22 mouse cellular contexts compared by ENCODE assay signal in the genomic region with DNA sequence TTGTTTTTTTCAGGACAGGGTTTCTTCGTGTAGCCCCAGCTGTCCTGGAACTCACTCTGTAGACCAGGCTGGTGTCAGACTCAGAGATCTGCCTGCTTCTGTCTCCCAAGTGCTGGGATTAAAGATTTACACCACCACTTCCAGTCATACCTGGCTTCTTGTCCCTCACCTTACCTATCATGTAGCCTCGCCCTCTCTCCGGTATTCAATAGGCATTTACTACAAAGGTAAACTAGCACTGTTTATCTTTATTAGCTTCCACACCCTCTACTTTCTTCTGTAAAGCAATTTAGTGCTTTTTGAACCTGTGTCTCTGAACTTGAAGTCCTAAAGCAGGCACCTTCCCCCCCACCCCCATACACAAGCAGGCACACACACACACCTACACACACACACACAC. TPM values are rescaled to one million over a fixed set of nuclear protein-coding genes. Genes with fewer than 3 reads are reported as not detected.
DNase-seq lines count a peak whose midpoint lies in the region; ATAC-seq and TF ChIP-seq lines count a peak whose summit lies in the region.
"Had no signal": no experiment of that assay in that cellular context is flagged by ENCODE, and none has a peak within 500 bp of the region (broad histone marks: within the 10 kb centered on the region; RNA-seq: fewer than 3 reads in every experiment).

No protein-coding gene starts in this region.

- no peak overlapping the region for H3K4me2 ChIP-seq in intestine, embryonic 14.5 days (ENCODE audit: low read length)
- no peak overlapping the region for H3K4me2 ChIP-seq in intestine, embryonic 16.5 days (ENCODE audit: low read depth, low read length)
- H3K4me2 ChIP-seq: embryonic facial prominence, embryonic 13.5 days; embryonic facial prominence, embryonic 15.5 days; forebrain, embryonic 12.5 days had no signal

- H3K4me3 ChIP-seq in intestine, embryonic 14.5 days (ENCODE audit: low read depth, low read length) = no peak overlapping the region
- H3K4me3 ChIP-seq in intestine, embryonic 16.5 days (ENCODE audit: low read length) = no peak overlapping the region
- H3K4me3 ChIP-seq in small intestine, adult 2 months (ENCODE audit: low read depth, low read length) = no peak overlapping the region
- H3K4me3 ChIP-seq: embryonic facial prominence, embryonic 13.5 days; embryonic facial prominence, embryonic 15.5 days; erythroblast, embryonic 14.5 days; forebrain, embryonic 10.5 days; forebrain, embryonic 12.5 days had no signal

- H3K9me3 ChIP-seq in intestine, embryonic 14.5 days (ENCODE audit: control insufficient read depth, low read length) = no peaks in the 10 kb centered on the region
- H3K9me3 ChIP-seq in intestine, embryonic 16.5 days (ENCODE audit: control insufficient read depth, low read length) = no peaks in the 10 kb centered on the region
- H3K9me3 ChIP-seq: embryonic facial prominence, embryonic 13.5 days; embryonic facial prominence, embryonic 15.5 days; forebrain, embryonic 10.5 days; forebrain, embryonic 12.5 days; G1E had no signal

- intact Hi-C loops in heart, postnatal 10 days (cut with DNase I) = loop anchor here (1.0 to 5.0 kb wide), 3 partner anchors 97 to 394 kb away; no protein-coding TSS in a partner anchor
- intact Hi-C loops in left cerebral cortex, postnatal 36 days (cut with DNase I) = loop anchor here (5.0 to 10.0 kb wide), 5 partner anchors 94 to 394 kb away; a partner anchor contains a TSS

- H3K4me1 ChIP-seq in intestine, embryonic 14.5 days (replicated peaks; ENCODE audit: control insufficient read depth, insufficient read depth, low read length) = no peaks in the 10 kb centered on the region
- no peaks in the 10 kb centered on the region for H3K4me1 ChIP-seq in intestine, embryonic 16.5 days (ENCODE audit: control insufficient read depth, insufficient read depth, low read length)
- peaks cover 15% of the 10 kb centered on the region; the same call in 1 of the 2 replicates for H3K4me1 ChIP-seq in small intestine, adult 2 months (ENCODE audit: control insufficient read depth, insufficient read depth, insufficient read length, low read length)
- H3K4me1 ChIP-seq: embryonic facial prominence, embryonic 15.5 days had no signal

- TF ChIP-seq CTCF in small intestine, adult 2 months (IDR thresholded peaks at IDR 0.05; ENCODE audit: extremely low read depth, insufficient read length, insufficient replicate concordance, low read depth, low read length) = no peak

- 78% methylated on average over 3 of the region's 3 CpGs for WGBS in intestine, embryonic 14.5 days
- WGBS in intestine, embryonic 16.5 days = 65% methylated on average over 3 of the region's 3 CpGs
- WGBS in small intestine, adult 2 months = 40% methylated on average over 3 of the region's 3 CpGs

- no peak for ATAC-seq in intestine, embryonic 14.5 days (replicated peaks; ENCODE audit: low FRiP score, low TSS enrichment, low read depth)
- peak; percentile 69 for ATAC-seq in intestine, embryonic 16.5 days
- ATAC-seq: forebrain, embryonic 14.5 days; Patski had no signal

- H3K9ac ChIP-seq in intestine, embryonic 14.5 days (ENCODE audit: low read length) = no peak overlapping the region
- H3K9ac ChIP-seq in intestine, embryonic 16.5 days (ENCODE audit: low read depth, low read length) = no peak overlapping the region
- H3K9ac ChIP-seq: embryonic facial prominence, embryonic 13.5 days; embryonic facial prominence, embryonic 15.5 days; forebrain, embryonic 12.5 days had no signal

- no peaks in the 10 kb centered on the region for H3K27me3 ChIP-seq in intestine, embryonic 14.5 days (replicated peaks; ENCODE audit: control insufficient read depth, insufficient read depth, low read length)
- no peaks in the 10 kb centered on the region for H3K27me3 ChIP-seq in intestine, embryonic 16.5 days (replicated peaks; ENCODE audit: control insufficient read depth, insufficient read depth, low read length)
- H3K27me3 ChIP-seq in small intestine, adult 2 months (ENCODE audit: control insufficient read depth, insufficient read depth, low read length) = no peaks in the 10 kb centered on the region
- H3K27me3 ChIP-seq: CH12.LX; embryonic facial prominence, embryonic 13.5 days; embryonic facial prominence, embryonic 15.5 days; Patski had no signal

- H3K36me3 ChIP-seq in intestine, embryonic 14.5 days (ENCODE audit: control insufficient read depth, insufficient read depth, low read length) = no peaks in the 10 kb centered on the region
- H3K36me3 ChIP-seq in intestine, embryonic 16.5 days (ENCODE audit: control insufficient read depth, insufficient read depth, low read length) = no peaks in the 10 kb centered on the region
- H3K36me3 ChIP-seq in small intestine, adult 2 months (ENCODE audit: control insufficient read depth, insufficient read depth, low read length) = no peaks in the 10 kb centered on the region
- H3K36me3 ChIP-seq: embryonic facial prominence, embryonic 13.5 days; embryonic facial prominence, embryonic 15.5 days; forebrain, embryonic 10.5 days; forebrain, embryonic 12.5 days; G1E had no signal

- H3K27ac ChIP-seq in intestine, embryonic 14.5 days (ENCODE audit: low read depth) = no peak overlapping the region
- H3K27ac ChIP-seq in intestine, embryonic 16.5 days (ENCODE audit: low read length) = no peak overlapping the region
- peak overlapping the region; percentile 100 for H3K27ac ChIP-seq in small intestine, adult 2 months (ENCODE audit: insufficient read depth, low read depth, low read length)
- H3K27ac ChIP-seq: embryonic facial prominence, embryonic 13.5 days; embryonic facial prominence, embryonic 15.5 days; forebrain, embryonic 10.5 days; forebrain, embryonic 12.5 days had no signal

- DNase-seq in heart, adult 11 months = peak; percentile 68
- DNase-seq in heart, postnatal 10 days = no peak
- DNase-seq in intestine, embryonic 14.5 days (ENCODE audit: low spot score) = peak; percentile 48
- no peak for DNase-seq in gastrocnemius, postnatal 10 days
- DNase-seq in left cerebral cortex, postnatal 36 days (ENCODE audit: low spot score in 2 of 2) = no peak
- no peak for DNase-seq in retina, embryonic 14.5 days (ENCODE audit: low spot score)
- DNase-seq: adrenal gland, adult 8-10 months; adrenal gland, postnatal 14 days; adrenal gland, postnatal 36 days; cerebellum, adult 11-12 months; embryo, embryonic 11 days had no signal

- TF ChIP-seq POLR2A in small intestine, adult 2 months (IDR thresholded peaks at IDR 0.05; ENCODE audit: low read depth, low read length) = no peak

RNA-seq across cellular contexts. Expression of a gene that starts 44.1 kb away (rescaled TPM):
- 1 to 10 TPM; 1.6 to 1.9 TPM for total RNA-seq in heart, postnatal 10 days (2021)
- polyA plus RNA-seq in intestine, embryonic 14.5 days (2014; fragmentation: Nextera tagmentation; extraction: Ambion mirVana) = 7.8 and 7.9 TPM in 2 replicates
- polyA plus RNA-seq in intestine, embryonic 16.5 days (2015; fragmentation: Nextera tagmentation; extraction: Ambion mirVana) = 7.0 and 7.1 TPM in 2 replicates
- polyA plus RNA-seq in small intestine, adult 2 months (2012; rRNA removed) = 25.1 and 36.9 TPM in 2 replicates
- total RNA-seq in gastrocnemius, postnatal 10 days (2021) = 1 to 10 TPM; 1.7 to 2.3 TPM
- 1 to 10 TPM; 1.6 to 2.6 TPM for total RNA-seq in left cerebral cortex, postnatal 36 days (2021)

Comparison
In these comparisons a context has a peak if more than half of its experiments do, and no peak if none do; other contexts are left out.
1. DNase-seq: peak in heart, adult 11 months (single experiment) and intestine, embryonic 14.5 days (single experiment); none in heart, postnatal 10 days (0 of 2), gastrocnemius, postnatal 10 days (single experiment), left cerebral cortex, postnatal 36 days (0 of 2) and retina, embryonic 14.5 days (single experiment).